Mouse (Mus musculus) cerebellum, adult 8-10 months (tissue): ENCODE data around the gene Atxn10.
A peak's percentile ranks its signal among the peaks of the same experiment; 100 is the strongest.

Source experiments
- DNase-seq: peaks from one replicate; pipeline ENCODE4 v3.0.0; 2022

The Atxn10 gene

DNA sequence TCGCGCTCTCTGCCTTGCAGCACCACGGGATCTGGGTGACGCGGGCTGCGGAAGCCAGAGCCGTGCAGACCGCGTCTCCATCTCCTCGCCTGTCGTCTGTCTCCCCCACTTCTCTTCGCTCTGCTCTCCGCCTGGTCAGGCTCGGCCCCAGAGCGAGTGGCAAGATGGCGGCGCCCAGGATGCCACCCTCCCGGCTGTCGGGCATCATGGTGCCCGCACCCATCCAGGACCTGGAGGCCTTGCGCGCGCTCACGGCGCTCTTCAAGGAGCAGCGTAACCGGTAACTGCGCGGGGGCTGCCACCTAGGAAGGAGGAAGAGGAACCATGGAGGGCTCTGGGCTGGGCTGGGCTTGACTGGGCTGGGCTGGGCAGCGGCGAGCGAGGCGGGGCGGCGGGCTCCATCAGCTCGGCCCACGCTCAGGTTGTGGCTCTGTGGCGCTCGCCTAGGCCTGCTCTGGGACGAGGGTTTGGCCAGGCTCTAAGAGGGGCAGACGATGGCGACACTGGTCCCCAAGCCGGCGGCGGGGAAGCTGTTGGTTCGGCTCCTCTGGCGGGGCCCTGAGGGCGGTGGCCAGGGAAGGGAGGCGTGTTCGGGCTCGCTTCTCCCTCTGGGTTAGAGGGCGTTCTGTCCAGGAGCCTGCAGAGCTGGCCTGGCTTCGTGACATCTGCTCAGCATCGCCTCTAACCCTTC lies 401 bp downstream of the Atxn10 start:
- peak; percentile 76 for DNase-seq

DNA sequence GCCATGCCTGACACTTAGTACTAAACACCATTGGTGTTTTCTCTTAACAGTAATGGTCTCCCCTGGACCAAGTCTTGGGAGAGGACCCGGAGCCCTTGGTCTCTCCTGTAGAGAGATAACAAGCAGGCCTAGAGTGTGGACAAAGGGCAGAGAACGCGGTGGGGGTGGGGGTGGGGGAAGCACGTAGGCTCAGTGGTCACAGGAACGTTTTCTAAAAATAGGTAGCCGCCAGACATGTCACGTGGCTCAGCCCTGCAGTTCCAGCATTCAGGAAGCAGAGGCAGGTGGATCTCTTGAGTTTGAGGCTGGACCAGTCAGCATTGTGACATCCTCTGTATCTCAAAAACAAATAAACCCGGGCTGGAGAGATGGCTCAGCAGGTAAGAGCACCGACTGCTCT lies 1.2 kb downstream of the Atxn10 start:
- no peak for DNase-seq

DNA sequence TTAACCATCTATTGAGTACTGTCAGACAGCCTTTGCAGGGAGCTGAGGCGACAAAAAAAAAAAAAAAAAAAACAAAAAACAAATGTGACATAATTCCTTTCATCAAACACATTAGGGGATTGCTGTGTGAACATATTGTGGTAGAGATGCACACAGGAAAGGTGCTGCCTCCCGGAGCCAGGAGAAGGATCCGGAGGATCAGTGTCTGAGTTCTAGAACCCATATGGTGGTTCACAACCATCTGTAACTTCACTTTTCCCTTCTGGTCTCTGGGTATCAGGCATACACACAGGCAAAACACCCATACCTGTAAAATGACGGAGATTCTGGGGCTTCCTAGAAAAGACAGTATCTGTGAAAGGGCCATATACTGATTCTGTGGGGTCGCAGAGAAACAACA lies 1.9 kb downstream of the Atxn10 start:
- no peak for DNase-seq

DNA sequence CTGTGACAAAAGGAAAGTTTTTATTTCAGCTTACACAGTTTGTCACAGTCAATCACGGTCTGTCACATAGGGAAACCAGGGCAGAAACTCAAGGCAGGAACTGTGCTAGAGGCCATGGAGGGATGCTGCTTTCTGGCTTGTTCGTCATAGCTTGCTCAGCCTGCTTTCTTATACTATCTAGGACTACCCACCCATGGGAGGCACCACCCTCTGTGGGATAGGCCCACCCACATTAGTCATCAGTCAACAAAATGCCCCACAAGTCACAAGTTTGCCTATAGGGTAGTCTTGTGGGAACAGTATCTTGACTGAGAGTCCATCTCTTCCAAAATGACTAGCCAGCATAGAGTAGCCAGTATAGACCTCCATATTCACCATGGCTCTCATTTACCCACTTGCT lies 6.2 kb downstream of the Atxn10 start:
- DNase-seq = no peak

DNA sequence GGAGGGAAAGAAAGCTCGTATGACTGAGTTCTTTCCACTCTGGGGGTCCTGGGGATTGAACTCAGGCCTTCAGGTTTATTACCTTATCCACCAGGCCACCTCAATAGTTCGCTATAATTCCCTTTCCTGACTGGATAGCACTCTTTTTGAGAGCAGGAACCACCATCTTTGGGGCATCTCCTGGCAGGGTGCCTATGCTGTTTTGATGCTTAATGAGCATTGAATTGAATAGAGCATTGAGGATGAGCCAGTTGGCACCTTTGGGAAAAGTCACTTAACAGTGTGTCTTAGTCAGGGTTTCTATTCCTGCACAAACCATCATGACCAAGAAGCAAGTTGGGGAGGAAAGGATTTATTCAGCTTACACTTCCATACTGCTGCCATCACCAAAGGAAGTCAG lies 8.6 kb downstream of the Atxn10 start:
- no peak for DNase-seq

DNA sequence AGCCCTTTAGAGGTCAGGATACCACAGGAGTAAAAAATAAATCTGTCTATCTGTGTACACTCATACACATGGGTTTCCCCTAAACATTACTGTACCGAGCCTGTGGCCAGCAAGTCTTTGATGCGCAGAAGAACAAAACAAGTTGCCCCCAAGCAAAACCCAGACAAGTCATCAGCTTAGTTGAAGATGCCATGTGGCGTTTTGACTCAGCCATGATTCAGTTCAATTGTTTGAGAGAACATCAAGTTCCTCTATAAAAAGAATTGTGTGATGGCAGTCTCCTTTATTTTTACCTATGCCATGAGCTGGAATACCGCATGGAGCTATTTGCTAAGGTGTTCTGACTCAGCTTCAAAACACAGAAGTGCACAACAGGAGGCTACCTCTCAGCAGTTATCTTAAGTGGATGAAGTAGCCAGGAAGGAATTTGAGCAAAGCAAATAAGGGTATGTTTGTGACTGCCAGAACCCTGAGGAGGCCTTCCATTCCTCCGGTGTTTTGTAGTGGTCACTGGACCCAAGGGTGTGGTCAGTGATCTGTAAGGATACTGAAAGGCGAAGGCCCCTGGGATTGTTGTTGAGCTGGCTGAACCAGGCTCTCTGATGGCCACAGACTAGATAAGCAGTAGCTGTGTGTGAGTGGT lies 11.1 kb downstream of the Atxn10 start:
- no peak for DNase-seq

DNA sequence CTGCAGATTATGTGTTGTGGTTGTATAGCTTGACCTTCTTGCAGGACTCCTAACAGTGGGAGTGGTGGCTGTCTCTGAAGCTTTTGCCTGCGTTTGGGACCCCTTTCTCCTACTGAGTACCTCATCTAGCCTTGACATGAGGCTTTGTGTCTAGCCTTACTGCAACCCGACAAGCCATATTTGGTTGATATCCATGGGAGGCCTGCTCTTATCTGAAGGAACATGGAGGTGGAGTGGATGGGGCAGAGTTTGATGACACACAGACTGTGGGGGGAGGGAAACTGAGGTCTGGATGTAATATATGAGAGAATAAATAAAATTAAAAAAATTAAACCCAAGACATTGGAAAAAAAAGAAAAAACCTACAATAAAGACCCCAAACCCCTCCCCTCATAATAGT lies 14.1 kb downstream of the Atxn10 start:
- no peak for DNase-seq

DNA sequence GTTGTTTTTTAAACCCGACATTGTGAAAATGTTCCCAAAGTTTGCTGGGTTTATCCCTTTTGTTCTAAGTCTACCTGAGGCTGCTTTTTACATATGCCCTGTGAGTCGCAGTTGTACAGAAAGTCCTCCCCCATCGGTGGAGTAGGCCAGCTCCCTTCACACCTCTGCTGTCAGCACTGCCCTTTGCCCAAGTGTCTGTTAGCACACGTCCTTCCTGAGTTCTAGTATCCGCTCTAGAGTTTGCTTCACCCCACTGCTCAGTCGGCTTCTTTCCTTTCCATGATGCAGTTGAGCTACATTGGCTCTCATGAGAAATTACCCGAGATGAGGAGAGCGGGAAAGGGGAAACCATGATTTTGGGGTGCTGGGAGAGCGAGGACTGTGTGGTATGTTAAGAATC lies 18.0 kb downstream of the Atxn10 start:
- no peak for DNase-seq

DNA sequence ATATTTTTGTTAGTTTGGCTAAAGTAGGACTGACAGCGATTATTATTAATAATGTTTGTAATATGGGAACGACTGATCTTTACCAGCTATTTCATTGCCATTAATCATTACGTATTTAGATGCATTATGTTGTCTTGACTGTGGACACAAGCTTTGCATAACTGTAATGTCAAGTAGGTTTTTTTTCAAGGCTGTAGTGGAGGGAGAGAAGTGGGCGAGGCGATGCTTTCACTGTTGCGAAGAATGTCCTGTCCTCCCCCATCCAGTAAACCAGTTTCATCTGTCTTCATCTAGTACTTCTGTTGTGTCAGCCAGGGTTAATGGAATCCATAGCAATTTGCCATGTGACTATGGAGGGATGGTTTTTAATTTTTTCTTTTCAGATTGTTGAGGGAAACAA lies 20.1 kb downstream of the Atxn10 start:
- DNase-seq = no peak

DNA sequence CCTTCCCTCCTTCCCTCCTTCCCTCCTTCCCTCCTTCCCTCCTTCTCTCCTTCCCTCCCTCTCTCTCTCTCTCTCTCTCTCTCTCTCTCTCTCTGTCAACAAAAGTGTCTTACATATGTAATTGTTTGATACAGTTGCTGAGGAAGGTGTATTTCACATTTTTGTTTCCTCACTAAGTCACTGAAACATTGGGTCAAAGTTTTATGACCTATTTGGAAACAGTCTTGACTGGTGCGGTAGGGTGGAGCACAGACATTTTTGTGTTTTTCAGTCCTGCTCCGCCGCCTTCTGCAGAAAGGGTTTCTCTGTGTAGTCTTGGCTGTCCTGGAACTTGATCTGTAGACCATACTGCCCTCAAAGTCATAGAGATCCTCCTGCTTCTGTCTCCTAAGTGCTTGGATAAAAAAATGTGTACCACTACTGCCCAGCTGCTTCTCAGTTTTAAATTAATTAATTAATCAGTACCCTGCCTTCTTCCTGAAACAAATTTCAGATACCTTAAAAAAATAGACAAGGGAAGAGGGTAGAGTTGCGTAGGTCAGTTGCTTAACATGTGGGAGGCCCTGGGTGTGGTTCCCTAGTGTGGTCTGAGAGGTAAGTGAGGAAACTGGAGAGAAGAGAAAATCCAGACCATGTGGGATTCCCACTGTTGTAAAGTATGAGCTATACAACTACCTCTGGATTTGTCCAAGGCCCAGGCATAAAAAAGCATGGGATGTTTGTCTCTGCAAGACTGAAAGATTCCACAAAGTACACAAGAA lies 21.6 kb downstream of the Atxn10 start:
- DNase-seq = no peak

DNA sequence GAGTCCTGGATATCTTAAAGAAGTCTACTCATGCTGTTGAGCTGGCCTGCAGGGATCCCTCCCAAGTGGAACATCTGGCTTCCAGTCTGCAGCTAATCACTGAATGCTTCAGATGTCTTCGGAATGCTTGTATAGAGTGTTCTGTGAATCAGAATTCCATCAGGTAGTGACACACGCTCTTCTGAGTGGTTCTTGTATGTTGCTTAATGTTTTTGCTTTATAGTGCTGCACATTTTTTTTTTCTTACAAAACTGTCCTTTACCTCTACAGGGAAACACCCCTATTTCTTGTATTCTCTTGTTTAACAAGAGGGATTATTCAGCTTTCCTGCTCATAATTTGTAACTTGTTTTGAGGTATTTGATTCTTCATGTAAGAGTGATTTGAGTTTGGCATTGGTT lies 23.4 kb downstream of the Atxn10 start:
- no peak for DNase-seq

DNA sequence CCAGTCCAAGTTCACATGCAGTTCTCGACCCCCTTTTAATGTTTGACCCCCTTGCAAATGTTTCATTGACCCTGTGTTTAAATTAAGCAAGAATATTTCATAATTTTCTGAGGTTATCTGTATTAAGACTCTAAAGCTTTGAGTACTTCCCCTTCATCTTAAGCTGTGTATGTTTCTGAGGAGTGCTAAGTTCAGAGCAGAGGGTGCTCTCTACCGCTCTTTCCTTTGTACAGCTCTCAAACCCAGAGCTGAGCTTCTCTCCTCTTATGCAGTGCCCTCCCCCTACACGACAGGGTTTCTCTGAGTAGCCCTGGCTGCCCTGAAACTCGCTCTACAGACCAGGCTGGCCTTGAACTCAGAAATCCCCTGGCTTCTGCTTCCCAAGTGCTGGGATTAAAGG lies 23.9 kb downstream of the Atxn10 start:
- DNase-seq = no peak

DNA sequence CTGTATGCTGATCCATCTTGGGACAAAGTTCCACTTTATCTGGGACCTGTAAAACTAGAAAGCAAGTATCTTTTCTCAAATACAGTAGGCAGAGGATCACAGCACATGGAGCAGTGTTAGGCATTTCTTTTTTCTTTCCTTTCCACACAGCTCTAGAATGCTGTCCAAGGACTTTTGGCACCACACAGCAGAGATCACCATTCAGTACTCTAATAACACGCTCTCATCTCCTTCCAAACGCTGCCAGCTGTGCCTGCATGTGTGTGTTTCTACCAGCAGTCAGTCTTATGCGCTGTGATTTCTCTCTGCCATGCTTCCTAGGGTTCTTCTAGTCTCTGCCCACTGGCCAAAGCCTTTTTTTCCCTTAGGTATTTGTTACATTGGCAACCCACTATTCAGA lies 28.3 kb downstream of the Atxn10 start:
- no peak for DNase-seq

DNA sequence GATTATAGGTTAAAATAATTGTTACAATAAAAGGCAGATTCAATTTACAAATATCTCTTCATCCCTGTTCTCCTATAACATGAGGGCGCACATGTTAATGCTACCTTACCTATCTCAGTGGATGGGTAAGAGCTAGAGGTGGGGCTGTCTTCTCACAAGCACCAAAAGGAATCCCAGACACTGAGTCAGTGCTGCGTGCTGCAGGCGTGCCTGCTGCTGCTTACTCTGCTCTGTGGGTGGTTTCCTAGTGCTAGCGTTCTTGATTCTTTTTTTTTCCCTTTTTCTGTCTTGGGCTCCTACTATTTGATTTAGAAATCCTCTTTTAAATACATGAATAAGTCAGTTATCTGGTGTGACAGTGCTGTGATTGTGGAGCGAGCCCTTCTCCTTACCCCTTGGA lies 30.9 kb downstream of the Atxn10 start:
- DNase-seq = no peak

DNA sequence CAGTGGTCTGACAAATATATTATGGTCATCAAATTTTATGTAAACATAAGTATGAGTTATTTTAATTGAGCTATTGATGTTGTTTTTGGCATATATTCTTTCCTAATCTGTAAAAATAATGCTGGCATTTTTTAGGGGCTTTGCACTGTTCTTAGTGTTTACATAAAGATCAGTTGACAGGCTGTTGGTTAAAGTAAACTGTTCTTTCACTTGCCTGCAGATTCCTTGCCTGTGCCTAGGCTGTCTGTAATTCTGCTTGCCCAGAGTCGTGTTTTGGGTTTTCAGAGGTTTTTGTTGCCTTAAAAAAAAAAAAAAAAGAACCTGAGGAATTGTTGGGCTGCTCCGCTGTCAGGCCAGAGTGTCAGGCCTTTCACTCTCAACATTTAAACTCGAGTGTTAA lies 33.7 kb downstream of the Atxn10 start:
- DNase-seq = no peak

DNA sequence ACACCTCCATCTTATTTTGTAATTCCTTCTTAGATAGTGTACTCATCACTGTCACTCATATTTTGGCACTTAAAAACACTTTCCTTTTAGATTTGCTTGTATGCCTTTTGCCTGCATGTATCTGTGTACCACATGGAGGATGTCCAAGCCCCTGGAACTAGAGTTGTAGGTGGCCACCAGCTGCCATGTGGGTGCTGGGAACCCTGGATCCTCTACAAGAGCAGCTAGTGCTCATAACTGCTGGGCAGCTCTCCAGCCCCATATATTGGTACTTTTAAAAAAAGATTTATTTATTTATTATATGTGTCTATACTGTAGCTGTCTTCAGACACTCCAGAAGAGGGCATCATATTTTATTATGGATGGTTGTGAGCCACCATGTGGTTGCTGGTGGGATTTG lies 37.1 kb downstream of the Atxn10 start:
- no peak for DNase-seq

DNA sequence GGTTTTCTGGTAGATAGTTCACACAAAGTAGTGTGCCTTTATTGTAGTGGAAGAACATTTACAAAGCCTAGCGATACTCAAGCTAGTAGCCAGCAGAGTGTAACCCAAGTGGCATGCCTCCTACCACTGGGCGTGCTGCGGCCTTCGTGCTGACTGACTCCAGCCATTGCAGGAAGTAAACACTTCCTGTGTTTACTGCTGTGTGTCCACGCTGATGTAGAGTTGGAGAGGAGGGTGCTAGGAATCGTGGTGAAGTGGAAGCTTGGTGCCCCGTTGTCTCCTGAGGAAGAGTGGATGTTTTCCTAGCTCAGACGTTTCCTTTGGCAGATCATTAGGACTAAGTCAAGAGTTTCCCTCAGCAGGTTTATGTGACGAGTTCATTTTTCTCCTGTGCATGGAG lies 47.4 kb downstream of the Atxn10 start:
- no peak for DNase-seq

DNA sequence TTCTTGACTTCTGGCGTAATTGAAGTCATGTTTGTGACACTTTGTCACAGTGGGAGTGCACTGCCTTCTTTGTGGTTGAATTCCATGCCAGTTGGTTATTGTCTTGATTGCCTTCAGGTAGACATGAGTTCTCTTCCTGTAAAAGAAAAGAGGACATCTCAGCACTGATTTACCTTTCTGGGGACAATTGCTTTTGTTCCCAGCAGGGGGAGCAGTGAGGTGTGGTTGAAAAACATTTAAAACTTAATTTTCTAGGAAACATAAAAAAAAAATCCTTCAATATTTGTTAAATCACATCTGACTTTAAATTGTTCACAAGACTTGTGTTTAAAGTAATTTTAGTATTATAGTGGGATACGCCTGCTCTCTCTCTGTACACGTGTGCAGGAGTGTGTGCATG lies 52.7 kb downstream of the Atxn10 start:
- no peak for DNase-seq

DNA sequence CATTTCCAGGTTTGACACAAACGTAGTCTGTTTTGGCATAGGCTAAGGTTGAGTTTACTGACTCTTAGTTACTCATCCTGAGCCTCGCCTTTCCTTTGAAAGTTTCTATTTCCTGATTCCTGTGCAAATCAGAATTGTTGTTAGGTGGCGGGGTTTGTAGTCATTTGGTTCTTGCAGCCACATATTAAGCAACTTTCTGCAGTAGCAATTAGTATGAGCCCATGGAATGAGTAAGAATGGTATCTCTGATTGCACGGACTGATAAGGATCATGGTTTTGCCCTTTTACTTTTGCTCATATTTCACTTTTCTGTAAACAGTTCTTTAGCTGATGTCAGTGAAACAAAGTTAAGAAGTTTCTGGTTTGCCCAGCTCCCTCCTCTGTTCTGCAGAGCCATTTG lies 53.9 kb downstream of the Atxn10 start:
- no peak for DNase-seq

DNA sequence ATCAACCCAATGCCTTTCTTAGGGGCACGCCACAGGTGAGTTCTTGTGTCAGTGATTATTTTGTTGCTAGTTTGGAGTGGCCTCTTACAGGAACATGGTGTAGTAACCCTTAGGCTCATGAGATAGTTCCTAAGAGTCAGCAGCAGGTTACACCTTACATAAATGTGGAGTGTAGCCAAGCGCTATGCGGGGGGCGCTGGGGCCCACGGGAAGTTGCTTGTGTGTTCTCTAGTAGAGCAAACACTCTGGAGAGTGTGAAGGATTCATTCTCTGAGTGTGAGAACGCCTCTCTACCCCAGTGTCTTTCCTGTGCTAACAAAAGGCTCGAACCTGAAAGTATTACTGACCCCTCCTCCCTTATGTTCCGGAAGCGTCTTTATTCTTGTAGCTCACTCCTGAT lies 59.3 kb downstream of the Atxn10 start:
- no peak for DNase-seq

DNA sequence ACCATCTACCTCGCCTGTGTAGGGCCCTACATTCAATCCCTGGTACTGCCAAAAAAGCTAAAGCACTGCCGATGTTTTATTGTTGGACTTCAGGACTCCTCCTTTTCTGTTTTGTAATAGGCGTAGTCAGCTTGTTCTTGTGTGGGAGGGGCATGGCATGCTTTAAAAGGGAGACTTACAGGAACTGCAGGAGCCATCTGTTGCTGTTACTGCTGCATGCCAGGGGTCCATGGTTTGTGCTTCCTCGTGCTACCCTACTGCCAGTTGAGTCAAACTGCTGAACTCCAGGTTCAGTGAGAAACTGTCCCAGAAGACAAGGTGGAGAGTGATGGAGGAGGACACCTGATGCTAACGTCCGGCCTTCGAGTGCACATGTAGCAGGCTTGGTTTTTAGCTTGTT lies 65.9 kb downstream of the Atxn10 start:
- no peak for DNase-seq

DNA sequence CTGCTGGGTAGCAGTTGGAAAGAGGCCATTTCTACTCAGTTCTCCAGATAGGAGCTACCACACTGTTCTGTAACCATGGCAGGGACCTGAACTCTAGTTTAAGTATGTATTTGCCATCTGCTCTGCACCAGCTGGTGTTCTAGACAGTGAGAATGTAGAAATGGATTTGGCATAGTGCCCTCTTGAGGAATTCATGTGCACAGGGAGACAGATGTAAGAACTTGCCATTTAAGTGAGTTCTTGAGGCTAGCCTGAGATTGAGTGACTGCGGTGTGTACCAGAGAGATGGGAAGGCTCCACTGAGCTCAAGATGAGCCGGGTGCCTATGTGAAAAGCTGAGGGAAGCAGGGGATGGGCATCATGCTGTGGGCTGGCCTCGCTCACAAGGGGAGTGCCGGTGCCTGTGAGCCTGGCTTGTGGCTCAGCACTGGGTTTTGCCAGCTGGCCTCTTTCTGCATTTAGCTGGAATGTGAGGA lies 67.2 kb downstream of the Atxn10 start:
- peak; percentile 82 for DNase-seq

DNA sequence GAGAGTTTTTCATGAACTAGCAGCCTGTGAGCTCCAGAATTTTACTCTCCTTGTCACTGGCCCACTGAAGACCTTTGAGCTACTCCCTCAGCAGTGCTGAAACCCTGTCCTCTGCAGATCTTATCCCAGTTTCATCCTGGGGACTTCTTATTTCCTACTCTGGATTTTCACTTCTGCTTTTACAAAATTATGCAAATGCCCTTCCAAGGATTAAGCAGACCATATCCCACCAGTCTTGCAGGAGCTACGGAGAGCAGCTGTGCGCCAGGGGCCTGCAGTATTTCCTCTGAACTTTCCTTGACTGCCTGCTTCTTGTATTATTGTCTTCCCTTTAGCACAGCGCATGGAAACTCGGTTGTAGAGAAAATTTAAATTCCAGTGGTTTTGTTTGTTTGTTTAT lies 68.7 kb downstream of the Atxn10 start:
- DNase-seq = no peak

DNA sequence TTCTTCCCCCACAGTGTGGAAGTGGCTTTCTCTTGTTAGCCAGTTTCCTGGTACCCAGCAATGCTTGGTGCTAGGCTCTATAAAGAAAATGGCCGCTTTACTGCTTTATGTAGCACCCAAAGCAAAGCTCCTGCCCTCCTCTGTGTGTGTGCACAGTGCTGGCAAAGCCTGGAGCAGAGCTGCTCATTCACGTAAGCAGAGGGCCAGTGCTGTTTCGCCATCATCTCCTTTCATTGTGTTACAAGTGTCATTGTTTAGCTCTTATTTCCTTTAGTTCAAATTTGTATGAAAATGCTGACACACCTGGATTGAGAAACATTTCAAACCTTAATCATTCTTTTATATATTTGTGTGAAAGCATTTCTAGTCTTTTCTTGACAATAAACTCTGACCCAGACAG lies 69.5 kb downstream of the Atxn10 start:
- no peak for DNase-seq
